Mouse (Mus musculus): ENCODE results near the gene Pias1. TPM values are rescaled to one million over a fixed set of nuclear protein-coding genes. Genes with fewer than 3 reads are reported as not detected.

Gene Pias1
- total and polyA plus RNA-seq, 3 experiments = 7.7 to 21.5 TPM; not detected in 1

DNA sequence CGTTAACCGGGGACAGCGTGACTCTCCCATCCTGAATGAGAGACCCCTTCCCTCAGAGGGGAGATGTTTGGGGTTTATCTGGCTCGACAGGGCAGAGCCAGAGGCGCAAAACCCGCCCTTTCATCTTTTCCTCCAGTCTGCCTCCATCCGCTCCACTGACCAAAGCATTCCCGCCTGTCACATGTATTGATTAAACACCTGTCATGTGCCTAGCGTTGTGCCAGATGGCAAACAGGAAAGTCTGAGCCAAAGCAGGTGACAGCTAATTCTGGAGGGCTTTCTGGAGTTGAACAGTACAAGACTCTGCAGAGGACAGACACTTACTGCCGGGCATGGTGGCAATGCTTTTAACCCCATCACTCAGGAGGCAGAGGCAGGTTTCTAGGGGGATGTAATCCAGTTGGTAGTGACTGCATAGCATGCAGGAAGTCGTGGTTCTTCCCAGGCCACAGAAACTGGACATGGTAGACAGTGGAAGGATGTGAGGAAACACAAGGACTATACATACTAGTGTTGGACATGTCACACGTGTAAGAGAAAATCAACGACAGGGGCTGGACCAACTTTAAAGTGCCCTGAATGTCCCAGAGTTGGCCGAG, 148.5 kb downstream of the Pias1 start:
- TF ChIP-seq MAX (IDR thresholded peaks at IDR 0.05; ENCODE audit: low read length) (peak; percentile 9; the same call in 1 of the 2 replicates), ZKSCAN1 (IDR thresholded peaks at IDR 0.05; ENCODE audit: low read depth, low read length) (no peak), MYC (IDR thresholded peaks at IDR 0.05; ENCODE audit: low read depth, low read length) (peak; percentile 35; the same call in 1 of the 2 replicates), SIN3A (IDR thresholded peaks at IDR 0.05; ENCODE audit: low read length) (no peak), GABPA (IDR thresholded peaks at IDR 0.05; ENCODE audit: low read depth, low read length) (no peak), USF1 (IDR thresholded peaks at IDR 0.05; ENCODE audit: low read depth, low read length) (0 out of 2 replicates have a peak, but pooled peaks have one; percentile 6), MXI1 (IDR thresholded peaks at IDR 0.05; ENCODE audit: low read depth, low read length) (peak; percentile 65)
- no peaks in the 10 kb centered on the region for H3K27me3 ChIP-seq (ENCODE audit: control insufficient read depth in 1 of 2, insufficient read depth in 2 of 2, low read length in 2 of 2)
- no peaks in the 10 kb centered on the region for H3K9me3 ChIP-seq (replicated peaks; ENCODE audit: insufficient read depth, low read length)
- H3K36me3 ChIP-seq (ENCODE audit: control insufficient read depth in 1 of 2, insufficient read depth in 2 of 2, low read length in 2 of 2) = peaks cover 0 to 8% of the 10 kb centered on the region in 2 experiments; a peak in 2 of 4 replicates
- peak overlapping the region; percentile 69 to 71 for H3K4me3 ChIP-seq (ENCODE audit: control insufficient read depth in 1 of 2, insufficient read depth in 1 of 2, low read depth in 2 of 2, low read length in 2 of 2)
- H3K4me1 ChIP-seq (ENCODE audit: control insufficient read depth in 1 of 2, insufficient read depth in 2 of 2, low read length in 2 of 2) = peaks cover 3 to 22% of the 10 kb centered on the region in 2 experiments
- peak overlapping the region; percentile 97 for H3K9ac ChIP-seq (ENCODE audit: control insufficient read depth, low read depth, low read length, poor library complexity, severe bottlenecking)
- H3K27ac ChIP-seq (ENCODE audit: control insufficient read depth, low read depth, low read length) = peak overlapping the region; percentile 66
- peaks cover 9% of the 10 kb centered on the region for H3K79me2 ChIP-seq (ENCODE audit: control insufficient read depth, insufficient read depth, low read length, poor library complexity)
- peak; percentile 46 for DNase-seq (ENCODE audit: low read depth, low spot score)

DNA sequence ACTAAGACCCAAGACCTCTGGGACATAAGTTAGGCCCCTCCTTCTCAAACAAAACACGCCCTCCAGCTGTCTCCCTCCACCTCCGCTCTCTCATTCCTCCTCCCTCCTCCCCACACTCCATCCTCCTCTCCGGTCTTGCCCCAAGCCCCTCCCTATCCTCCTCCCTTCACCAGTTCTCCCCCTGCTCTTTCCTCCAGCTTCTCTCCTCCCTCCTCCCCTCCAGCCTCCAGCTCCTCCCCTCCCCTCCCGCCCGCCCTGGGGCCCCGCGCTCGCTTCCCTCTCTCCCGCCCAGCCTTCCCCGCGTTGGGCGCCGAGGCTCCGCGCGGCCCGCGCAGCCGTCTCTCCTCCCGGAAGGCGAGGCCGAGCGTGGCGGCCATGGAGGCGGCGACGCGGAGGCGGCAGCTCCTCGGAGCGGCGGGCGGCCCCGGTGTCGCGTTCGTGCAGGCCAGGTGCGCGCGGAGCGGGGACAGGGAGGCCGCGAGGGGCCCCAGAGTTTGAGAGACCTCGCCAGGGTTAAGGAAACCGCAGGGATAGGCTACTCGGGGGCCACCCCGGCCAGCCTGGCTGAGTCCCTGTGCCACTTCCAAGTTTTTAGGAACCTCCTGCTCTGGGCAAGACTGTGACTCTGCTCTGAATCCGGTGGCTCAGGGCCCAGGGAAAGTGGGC, 149.1 kb downstream of the Pias1 start, which contains the start of gene Cln6:
Cln6 (plus strand) TSS at position 280 of the 666 bp plus-strand sequence.
- peaks cover 0 to 8% of the 10 kb centered on the region in 2 experiments; a peak in 2 of 4 replicates for H3K36me3 ChIP-seq (ENCODE audit: control insufficient read depth in 1 of 2, insufficient read depth in 2 of 2, low read length in 2 of 2)
- no peaks in the 10 kb centered on the region for H3K9me3 ChIP-seq (replicated peaks; ENCODE audit: insufficient read depth, low read length)
- DNase-seq (ENCODE audit: low read depth, low spot score) = peak; percentile 98
- peak within 1 kb of the TSS; percentile 69 to 71 for H3K4me3 ChIP-seq (ENCODE audit: control insufficient read depth in 1 of 2, insufficient read depth in 1 of 2, low read depth in 2 of 2, low read length in 2 of 2)
- H3K27ac ChIP-seq (ENCODE audit: control insufficient read depth, low read depth, low read length) = peak within 1 kb of the TSS; percentile 66
- peaks cover 9% of the 10 kb centered on the region for H3K79me2 ChIP-seq (ENCODE audit: control insufficient read depth, insufficient read depth, low read length, poor library complexity)
- H3K27me3 ChIP-seq (ENCODE audit: control insufficient read depth in 1 of 2, insufficient read depth in 2 of 2, low read length in 2 of 2) = no peaks in the 10 kb centered on the region
- peak within 1 kb of the TSS; percentile 97 for H3K9ac ChIP-seq (ENCODE audit: control insufficient read depth, low read depth, low read length, poor library complexity, severe bottlenecking)
- peaks cover 3 to 22% of the 10 kb centered on the region in 2 experiments for H3K4me1 ChIP-seq (ENCODE audit: control insufficient read depth in 1 of 2, insufficient read depth in 2 of 2, low read length in 2 of 2)
- peak; percentile 90; the same call in 1 of the 2 replicates for TF ChIP-seq MAZ (IDR thresholded peaks at IDR 0.05; ENCODE audit: low read depth, low read length)
- TF ChIP-seq POLR2A (IDR thresholded peaks at IDR 0.05; ENCODE audit: control insufficient read depth in 1 of 2, insufficient read depth in 1 of 2, low read depth in 1 of 2, low read length in 2 of 2, poor library complexity in 1 of 2) = peak; percentile 56 to 89
- no peak for TF ChIP-seq ZNF384 (IDR thresholded peaks at IDR 0.05; ENCODE audit: low read depth, low read length)
- 0 out of 2 replicates have a peak, but pooled peaks have one; percentile 24 for TF ChIP-seq ETS1 (IDR thresholded peaks at IDR 0.05; ENCODE audit: low read depth, low read length)
- no peak for TF ChIP-seq GATA1 (IDR thresholded peaks at IDR 0.05; ENCODE audit: low read depth, low read length)
- TF ChIP-seq KAT2A (conservative IDR thresholded peaks at IDR 0.05; ENCODE audit: low read depth, low read length) = no peak
- no peak for TF ChIP-seq POLR2AphosphoS2 (IDR thresholded peaks at IDR 0.05; ENCODE audit: low read length)
- TF ChIP-seq NRF1 (IDR thresholded peaks at IDR 0.05; ENCODE audit: insufficient read depth, low read depth, low read length, poor library complexity, severe bottlenecking) = peak; percentile 42; the same call in 1 of the 2 replicates
- no peak for TF ChIP-seq ZKSCAN1 (IDR thresholded peaks at IDR 0.05; ENCODE audit: low read depth, low read length)
- no peak for TF ChIP-seq RCOR1 (IDR thresholded peaks at IDR 0.05; ENCODE audit: low read depth, low read length)
- peak; percentile 66 for TF ChIP-seq ZMIZ1 (IDR thresholded peaks at IDR 0.05; ENCODE audit: low read depth, low read length)
- no peak for TF ChIP-seq ELF1 (IDR thresholded peaks at IDR 0.05; ENCODE audit: low read depth, low read length)
- TF ChIP-seq HCFC1 (IDR thresholded peaks at IDR 0.05; ENCODE audit: low read depth, low read length) = peak; percentile 12; the same call in 1 of the 2 replicates
- TF ChIP-seq NELFE (IDR thresholded peaks at IDR 0.05; ENCODE audit: low read depth, low read length) = peak; percentile 67
- no peak for TF ChIP-seq USF1 (IDR thresholded peaks at IDR 0.05; ENCODE audit: low read depth, low read length)
- TF ChIP-seq MYC (IDR thresholded peaks at IDR 0.05; ENCODE audit: low read depth, low read length) = no peak
- TF ChIP-seq JUND (IDR thresholded peaks at IDR 0.05; ENCODE audit: low read depth, low read length) = no peak
- TF ChIP-seq POLR2AphosphoS5 (IDR thresholded peaks at IDR 0.05; ENCODE audit: borderline replicate concordance, low read depth, low read length) = no peak
- TF ChIP-seq TBP (IDR thresholded peaks at IDR 0.05; ENCODE audit: low read depth, low read length) = 0 out of 2 replicates have a peak, but pooled peaks have one; percentile 47
- TF ChIP-seq CTCF (IDR thresholded peaks at IDR 0.05 in 2 of 3, conservative IDR thresholded peaks at IDR 0.05 in 1 of 3; ENCODE audit: control insufficient read depth in 1 of 3, insufficient read depth in 1 of 3, low read depth in 2 of 3, low read length in 3 of 3, poor library complexity in 1 of 3, severe bottlenecking in 1 of 3) = no peak
- TF ChIP-seq EP300 (IDR thresholded peaks at IDR 0.05; ENCODE audit: low read depth in 1 of 2, low read length in 2 of 2) = no peak
- TF ChIP-seq TAL1 (IDR thresholded peaks at IDR 0.05; ENCODE audit: low read length) = no peak
- TF ChIP-seq TCF12 (IDR thresholded peaks at IDR 0.05; ENCODE audit: low read depth, low read length) = no peak
- no peak for TF ChIP-seq CHD1 (IDR thresholded peaks at IDR 0.05; ENCODE audit: low read depth, low read length)
- TF ChIP-seq MXI1 (IDR thresholded peaks at IDR 0.05; ENCODE audit: low read depth, low read length) = peak; percentile 29; the same call in 1 of the 2 replicates
- TF ChIP-seq E2F4 (IDR thresholded peaks at IDR 0.05; ENCODE audit: borderline replicate concordance, low read depth, low read length) = no peak

Measured in MEL (cell line).